Mouse (Mus musculus) 416B (cell line): ENCODE results near the gene Ndufb10.

Experiments
- DNase-seq: peaks from one replicate; pipeline ENCODE4 v3.0.0; 2011; ENCODE audit warnings: low read depth

Ndufb10 gene

GRCm38 (mm10) chr17:24724184-24724583, at the start of gene Ndufb10:
Gene Ndufb10, minus strand, starts transcription at chr17:24724478.
- peak; percentile 93 for DNase-seq

DNA sequence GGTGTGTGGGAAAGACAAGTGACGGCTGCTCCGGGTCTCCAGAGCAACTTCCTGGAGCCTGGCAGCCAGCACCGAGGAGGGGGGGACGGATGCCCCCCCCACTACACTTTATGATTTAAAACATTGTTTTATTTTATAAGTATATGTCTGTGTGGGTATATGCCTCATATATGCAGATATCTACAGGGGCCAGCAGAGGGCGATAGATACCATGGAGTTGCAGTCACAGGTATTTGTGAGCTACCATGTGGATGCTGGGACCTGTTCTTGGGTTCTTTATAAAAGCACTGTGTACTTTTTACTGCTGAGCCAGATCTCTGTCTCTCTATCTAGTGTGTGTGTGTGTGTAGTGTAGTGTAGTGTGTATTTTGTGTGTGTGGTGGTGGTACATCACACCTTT, 49.0 kb upstream of the Ndufb10 start:
- DNase-seq: peak; percentile 41

GRCm38 (mm10) chr17:24769146-24769545, 44.9 kb upstream of the Ndufb10 start:
- no peak for DNase-seq

DNA sequence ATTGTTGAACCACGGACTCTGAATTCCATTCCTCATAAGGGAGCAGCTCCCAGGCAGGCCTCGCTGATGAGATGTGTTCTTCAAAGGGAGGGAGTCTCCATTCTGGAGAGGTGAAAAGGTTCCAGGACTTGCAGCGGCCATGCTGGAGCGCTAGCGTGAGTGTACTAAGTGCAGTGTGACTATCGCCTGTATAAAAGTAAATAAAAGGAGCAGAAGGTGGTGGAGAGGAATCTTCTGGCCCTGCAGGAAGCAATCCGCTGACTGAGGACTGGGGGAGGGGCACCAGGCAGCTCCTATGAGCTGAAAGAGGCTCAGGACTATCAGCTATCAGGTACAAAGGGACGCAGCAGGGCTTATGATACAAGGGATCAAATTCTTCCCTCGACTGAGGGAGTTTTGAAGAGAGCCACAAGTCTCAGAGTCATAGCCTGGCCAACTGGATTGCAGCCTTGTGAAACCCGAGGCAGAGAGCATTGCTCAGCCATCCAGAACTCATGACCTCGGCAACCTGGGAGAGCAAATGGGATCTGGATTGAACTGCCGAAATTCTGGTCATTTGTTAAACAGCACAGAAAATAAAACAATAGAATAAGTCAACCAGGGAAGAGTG, 42.1 kb upstream of the Ndufb10 start:
- no peak for DNase-seq

GRCm38 (mm10) chr17:24765016-24765905, 41.0 kb upstream of the Ndufb10 start:
- no peak for DNase-seq

DNA sequence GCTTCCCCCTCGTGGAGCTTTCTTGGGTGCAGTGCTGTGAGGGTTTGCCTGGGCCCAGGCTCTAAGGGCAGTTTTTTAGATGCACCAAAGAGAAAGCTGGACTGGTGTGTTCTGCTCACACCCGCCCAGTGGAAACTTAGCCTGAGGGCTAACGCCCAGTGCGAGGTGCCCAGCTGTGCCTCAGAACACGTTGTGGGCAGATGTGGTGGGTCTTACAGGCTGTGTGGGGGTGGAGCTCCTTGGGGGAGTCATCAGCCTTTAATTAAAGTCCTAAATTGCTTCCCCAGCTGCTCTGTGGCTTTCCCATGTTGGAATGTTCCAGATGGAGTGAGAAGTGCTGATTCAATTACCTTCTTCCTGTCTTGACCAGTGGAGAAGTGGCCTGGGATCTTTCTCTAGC, 36.8 kb upstream of the Ndufb10 start:
- DNase-seq: no peak

DNA sequence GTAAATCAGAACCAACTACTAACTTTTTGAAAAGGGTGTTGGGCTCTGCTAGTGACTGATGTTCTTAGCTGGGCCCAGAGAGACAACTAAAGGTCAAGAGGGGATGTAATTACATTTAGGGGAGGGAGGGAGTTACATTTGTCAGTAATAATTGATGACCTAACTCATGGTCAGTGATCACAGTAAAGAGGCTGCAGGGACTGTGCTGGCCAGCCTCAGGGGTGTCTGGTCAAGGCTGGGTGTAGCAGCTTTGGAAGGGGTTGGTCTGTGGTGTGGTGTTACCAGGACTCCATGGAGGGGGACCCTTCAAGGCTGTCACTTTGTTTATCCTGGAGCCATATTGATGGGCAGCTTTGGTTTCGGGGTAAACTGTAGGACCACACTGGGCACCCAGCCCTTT, 33.1 kb upstream of the Ndufb10 start:
- DNase-seq: no peak

DNA sequence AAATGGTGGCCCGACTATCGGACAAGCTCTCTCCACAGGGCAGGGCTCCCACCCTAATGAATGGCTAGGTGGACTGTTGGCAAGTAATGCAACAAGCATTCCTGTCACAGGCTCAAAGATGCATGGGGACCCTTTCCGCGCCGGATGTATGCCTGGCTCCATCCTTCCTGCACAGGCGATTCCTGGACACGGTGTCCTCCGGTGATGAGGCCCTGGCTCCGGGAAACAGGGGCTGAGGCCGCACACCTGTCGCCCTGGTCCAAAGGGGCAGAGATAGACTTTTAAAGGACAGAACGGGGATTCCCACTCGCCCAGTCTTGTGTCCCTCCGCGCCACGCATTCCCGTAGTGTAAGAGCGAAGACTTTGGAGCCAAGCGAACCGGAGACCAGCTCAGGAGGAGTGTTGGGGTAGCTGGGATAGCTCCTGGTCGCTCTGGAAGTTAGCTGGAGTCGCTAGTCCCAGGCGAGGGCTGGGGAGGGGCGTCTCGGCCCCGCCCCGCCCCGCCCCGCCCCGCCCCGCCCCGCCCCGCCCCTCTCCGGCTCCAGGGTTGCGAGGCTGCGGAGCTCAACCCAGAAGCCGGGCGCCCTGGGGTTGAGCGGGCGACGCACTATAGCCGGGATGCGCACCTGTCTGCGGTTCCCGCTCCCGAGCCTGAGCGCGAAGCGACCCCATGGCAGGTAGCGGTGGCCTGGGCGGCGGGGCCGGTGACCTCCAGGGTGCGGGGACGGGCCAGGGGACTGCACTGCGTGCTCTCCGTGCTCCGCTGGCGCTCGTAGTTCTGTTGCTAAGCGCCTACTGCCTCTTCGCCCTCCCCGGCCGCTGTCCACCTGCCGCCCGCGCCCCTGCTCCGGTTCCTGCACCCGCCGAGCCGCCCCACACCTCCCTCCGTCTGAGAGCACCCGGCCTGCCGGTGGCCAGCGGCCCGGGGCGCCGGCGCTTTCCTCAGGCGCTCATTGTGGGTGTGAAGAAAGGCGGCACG, 28.4 kb upstream of the Ndufb10 start, which contains the start of gene Hs3st6:
Gene Hs3st6 (plus strand): TSS at position 574 of the 980 bp plus-strand sequence.
- DNase-seq: no peak

DNA sequence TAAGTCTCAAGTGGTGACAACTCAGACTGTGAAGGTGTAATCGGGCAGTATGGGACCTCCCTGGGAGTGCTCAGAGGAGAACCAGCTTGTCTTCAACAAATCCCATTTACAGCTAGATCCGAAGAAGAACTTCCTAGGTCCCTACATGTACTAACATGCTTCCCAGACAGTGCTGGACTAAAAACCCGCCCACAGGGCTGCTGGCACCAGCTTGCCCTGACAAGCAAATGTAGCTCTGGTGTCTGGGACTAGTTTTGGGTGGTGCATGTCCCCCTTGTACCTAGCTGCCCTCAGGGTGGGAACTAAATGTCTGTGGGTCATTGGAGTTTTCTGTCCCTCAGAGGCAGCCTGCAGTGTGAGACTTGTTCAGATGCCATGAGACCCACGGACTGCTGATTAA, 27.2 kb upstream of the Ndufb10 start:
- DNase-seq: no peak

DNA sequence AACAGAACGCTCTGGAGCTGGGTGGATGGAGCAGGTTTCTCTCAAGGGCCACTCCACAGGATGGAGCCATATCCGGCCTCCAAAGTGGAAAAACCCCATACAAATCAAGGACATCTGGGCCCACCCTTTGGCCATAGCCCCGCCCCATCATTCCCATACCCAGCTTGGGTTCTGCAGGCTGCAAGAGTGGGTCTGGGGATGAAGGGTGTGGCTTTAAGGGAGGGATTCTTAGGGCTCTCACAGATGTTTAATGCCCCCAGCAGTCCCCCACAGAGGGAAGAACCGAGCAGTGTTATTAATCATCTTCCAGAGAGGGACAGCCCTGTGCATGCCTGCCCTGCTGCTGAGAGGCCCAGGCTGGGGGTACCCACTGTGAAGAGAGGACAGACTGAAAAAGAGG, 22.7 kb upstream of the Ndufb10 start:
- DNase-seq: no peak

GRCm38 (mm10) chr17:24745526-24746497, 21.5 kb upstream of the Ndufb10 start:
- DNase-seq: peak; percentile 92

- DNase-seq: peak; percentile 10
These were observed 20.1 kb upstream of the Ndufb10 start for GRCm38 (mm10) chr17:24744381-24744780.

DNA sequence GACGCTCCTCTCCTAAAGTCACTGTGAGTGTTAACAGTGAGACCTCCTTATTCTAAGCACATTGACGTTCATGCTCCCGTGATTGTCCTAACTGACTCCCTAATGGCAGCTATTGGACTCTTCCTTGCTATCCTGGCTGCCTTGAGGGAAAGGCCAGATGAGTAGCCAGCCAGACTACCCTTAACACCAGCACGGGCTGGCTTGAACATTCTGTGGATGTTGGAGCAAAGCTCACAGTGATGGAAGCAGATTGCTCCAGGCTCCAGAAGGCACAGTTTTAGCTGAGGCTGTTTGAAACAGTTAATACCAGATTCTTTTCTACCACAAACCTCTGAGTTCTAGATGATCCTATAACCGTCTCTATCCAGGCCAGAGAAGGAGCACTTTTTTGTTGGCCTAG, 19.6 kb upstream of the Ndufb10 start:
- no peak for DNase-seq

- peak; percentile 40 for DNase-seq
These were observed 18.0 kb upstream of the Ndufb10 start for GRCm38 (mm10) chr17:24742307-24742706.

DNA sequence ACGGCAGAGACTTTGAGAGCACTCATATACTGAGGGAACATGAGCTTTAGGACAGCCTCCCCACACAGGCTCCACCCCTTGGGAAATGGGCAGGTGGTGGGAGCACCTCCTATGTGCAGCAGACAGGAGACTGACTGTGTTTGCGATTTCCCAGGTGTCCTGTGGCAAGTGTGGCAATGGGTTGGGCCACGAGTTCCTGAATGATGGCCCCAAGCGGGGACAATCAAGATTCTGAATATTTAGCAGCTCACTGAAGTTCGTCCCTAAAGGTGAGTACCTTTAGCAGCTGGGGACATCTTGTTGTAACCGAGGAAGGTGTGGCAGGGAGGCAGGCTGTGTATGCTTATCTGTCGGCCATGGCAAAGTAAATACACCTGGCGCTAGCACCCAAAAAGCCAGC, 15.6 kb upstream of the Ndufb10 start:
- DNase-seq: no peak

DNA sequence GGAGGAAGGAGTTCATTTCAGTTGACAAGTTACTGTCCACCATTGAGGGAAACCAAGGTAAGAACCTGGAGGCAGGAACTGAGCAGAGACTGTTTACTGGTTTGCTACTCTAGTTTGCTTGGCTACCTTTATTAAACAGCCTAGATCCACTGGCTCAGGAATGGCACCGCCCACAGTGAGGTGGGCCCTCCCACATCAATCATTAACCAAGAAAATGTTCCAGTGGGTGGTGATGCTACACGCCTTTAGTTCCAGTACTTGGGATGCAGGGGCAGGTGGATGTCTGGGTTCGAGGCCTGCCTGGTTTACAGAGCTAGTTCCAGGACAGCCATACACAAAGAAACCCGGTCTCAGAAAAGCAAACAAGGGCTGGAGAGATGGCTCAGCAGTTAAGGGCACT, 14.0 kb upstream of the Ndufb10 start:
- no peak for DNase-seq

DNA sequence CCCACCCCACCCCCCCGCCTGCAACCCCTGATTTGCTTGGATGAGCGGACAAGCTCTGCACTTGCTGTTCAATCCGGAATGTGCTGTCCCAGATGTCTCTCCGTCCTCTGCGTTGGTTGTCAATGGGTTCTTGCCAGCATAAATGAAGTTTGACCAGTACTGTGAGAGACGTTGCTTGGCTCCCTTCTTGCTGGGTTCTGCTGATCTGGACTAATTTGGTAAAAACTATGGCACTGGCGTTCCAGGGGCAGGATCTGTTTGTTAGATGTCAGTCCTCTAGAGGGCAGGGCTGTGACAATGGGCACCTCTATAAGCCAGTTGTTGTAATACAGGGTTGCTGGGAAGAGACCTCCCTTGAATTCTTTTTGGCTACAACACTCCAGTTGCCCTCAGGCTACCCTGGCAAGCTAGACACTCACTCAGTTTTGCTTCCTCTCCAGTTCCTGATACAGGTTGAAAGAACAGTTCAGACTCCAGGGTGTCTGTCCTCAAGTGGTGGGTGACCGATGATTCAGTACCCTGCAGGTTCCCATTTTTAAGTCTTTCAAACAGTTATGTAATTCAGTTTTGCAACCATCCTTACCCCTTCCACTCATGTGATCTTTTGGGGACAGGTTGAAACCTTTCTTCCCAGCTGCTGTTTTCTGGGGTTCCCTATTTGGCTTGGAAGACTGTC, 13.0 kb upstream of the Ndufb10 start:
- peak; percentile 70 for DNase-seq

DNA sequence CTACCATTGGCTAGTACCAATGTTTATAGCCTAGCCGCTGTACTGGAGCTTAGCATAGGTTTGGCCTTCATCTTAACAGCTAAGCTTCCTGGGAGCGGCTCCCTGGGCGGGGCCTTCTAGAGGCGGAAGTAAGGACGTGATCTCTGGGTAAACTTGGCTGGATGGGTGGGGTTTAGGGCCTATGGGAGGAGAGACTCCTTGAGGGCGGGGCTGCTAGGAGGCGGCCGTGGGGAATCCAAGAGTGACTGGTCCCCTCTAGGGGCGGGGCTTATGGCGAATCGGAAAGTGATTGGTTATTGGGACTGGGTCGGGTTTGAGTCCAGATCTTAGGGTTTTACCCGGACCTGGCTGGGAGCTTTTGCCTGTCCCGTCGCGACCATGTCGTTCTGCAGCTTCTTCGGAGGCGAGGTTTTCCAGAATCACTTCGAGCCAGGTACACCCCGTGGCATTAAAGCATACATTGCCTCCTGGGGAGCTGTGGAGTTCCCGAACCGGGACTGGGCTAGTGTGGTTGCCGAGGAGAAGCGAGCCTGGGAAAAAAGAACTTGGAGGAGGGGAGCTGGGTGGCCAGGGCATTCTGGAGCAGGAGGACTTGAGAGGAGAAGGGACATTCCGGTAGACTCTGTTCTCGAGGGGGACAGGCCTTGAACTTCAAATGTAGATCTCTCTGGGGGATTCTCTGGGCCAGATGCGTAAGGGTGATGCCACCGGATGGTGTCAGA, 12.2 kb upstream of the Ndufb10 start, which contains the start of gene Msrb1:
Gene Msrb1 (plus strand): TSS at position 313 of the 722 bp plus-strand sequence.
- DNase-seq: peak; percentile 98

GRCm38 (mm10) chr17:24735446-24735845, 11.2 kb upstream of the Ndufb10 start:
- no peak for DNase-seq

DNA sequence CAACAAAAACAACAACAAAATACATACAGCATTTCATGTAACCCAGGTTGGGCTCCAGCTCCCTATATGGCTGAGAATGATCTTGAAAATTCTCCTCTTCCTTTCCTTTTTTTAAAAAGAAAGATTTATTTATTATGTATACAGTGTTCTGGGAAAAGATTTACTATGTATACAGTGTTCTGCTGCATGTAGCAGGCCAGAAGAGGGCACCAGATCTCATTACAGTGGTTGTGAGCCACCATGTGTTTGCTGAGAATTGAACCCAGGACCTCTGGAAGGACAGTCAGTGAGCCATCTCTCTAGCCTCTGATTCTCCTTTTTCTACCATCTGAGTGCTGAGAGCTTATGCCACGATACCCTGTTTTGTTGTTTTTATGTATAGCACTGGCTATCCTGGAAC, 10.2 kb upstream of the Ndufb10 start:
- DNase-seq: peak; percentile 21
